Mouse (Mus musculus): ENCODE measurements around the gene Drp2.

- TF ChIP-seq CTCF (IDR thresholded peaks at IDR 0.05; ENCODE audit: low read depth, low read length), result no peak
- no peak for TF ChIP-seq POLR2A (IDR thresholded peaks at IDR 0.05; ENCODE audit: insufficient read depth, low read length)
Measured at GRCm38 (mm10) chrX:134412096-134412495, 7.7 kb downstream of the Drp2 start.
